Mouse (Mus musculus) common myeloid progenitor, adult 5-6 weeks (primary cell): ENCODE measurements around the gene H2al1d. TPM values are rescaled to one million over a fixed set of nuclear protein-coding genes. Genes with fewer than 3 reads are reported as not detected.
"Not testable (repeated sequence)": the region's sequence is repeated elsewhere in the genome, so short reads cannot be mapped to it uniquely, and the experiment has no call there.

ENCODE experiments used
- ATAC-seq: replicated peaks from 2 replicates; pipeline ENCODE4 v1.8.0; 2016; ENCODE audit warnings: low read depth, mild to moderate bottlenecking, moderate TSS enrichment, inconsistent platforms; ENCODE audit not compliant: poor library complexity, severe bottlenecking
- total RNA-seq: library from RNA; stranded (forward); fragments of 200-1000, 187-1606 nt; gene quantifications from 2 replicates; pipeline ENCODE4 v1.2.3, GENCODE M21; 2017

Gene H2al1d
- total RNA-seq, result not detected in 2 replicates

DNA sequence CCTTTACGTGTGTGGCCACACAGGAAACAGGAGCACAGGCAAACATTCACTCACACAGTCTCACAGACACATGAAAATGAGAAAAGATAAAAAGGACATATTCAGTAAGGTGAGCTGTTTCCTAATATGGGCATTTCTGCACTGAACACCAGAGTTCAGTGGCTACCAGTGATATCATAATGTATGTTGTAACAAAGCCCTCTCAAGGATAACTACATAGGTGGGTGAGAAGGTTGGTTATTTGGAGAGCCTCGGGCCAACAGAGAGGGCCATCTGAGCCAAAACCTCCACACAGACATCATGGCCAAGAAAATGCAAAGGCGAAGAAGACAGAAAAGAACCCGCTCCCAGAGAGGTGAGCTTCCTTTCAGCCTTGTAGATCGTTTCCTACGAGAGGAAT lies at the start of gene H2al1d:
TSS of gene H2al1d (plus strand) at position 301 of the 400 bp plus-strand sequence.
- not testable (repeated sequence) for ATAC-seq

DNA sequence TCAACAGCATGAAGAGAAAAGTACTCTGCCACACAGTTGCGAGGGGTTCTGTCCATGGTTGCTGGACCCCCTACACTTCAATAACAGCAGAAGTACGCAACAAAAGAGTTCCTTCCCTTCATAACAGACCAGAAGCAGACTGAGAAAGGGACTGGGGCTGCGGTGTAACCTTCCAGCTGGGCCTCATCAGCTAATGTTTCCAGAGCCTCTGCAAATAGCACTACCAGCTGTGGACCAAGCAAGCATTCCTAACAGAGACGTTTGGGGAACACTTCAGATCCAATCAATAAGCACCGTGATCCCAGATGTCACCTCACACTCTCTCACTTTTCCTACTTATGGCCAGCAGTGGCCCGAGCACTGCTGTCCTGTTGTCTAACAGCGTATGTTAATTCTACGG lies 43.7 kb upstream of the H2al1d start:
- no peak for ATAC-seq

DNA sequence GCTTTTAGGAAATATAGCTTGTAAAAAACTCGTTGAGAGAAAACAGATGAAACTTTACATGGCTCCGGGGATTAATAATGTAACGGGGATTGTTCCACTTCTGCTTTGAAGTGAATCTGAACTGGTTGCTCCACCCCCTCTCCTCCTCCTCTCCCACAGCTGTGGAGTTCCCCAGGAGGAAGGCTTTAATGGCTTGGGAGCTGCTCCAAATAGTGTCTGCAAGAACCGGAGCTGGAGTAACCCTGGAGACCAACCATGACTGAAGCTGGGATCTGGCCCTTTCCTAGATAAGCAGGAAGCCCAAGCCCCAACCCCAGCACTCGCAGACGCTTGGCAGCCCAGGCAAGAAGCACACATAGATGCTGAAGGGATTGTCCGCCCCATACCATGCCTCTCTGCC lies 40.8 kb upstream of the H2al1d start:
- ATAC-seq, result no peak

DNA sequence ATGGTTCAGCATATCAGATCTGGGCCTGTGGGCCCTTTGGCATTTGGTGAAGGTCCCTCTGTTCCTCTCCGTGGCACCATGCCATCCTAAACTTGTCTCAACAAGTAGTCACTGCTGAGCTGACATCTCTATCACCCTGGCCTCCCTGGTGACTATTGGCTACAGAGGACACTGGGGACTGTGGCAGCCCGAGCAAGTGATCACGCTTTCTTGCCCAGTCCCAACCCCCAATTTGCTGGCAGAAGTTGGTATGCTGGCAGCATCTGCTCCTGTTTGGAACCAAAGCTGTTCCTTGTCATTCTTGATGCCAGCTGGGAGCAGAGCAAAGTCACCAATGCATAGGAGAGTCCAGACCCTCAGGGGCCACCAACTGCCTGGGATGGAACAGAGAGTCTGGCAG lies 39.5 kb upstream of the H2al1d start:
- no peak for ATAC-seq

DNA sequence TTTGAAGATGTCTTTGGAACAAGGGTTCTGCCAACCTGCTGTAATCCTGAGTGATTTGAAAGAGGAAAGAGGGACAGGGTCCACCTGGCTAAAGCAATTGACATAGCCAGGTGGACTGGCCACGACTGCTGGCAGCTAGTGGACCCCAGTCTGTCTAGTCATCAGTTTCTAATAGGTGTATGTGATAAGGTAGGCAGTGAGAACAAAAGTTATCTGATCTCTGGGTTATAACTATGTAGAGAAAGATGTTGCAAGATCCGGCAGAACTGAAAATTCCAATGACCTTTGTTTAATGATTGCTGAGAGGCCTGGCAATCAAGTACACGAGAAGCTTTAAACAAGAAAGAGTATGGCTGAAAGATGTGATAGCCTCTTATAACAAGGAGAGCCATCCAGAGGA lies 35.4 kb upstream of the H2al1d start:
- ATAC-seq, result no peak

DNA sequence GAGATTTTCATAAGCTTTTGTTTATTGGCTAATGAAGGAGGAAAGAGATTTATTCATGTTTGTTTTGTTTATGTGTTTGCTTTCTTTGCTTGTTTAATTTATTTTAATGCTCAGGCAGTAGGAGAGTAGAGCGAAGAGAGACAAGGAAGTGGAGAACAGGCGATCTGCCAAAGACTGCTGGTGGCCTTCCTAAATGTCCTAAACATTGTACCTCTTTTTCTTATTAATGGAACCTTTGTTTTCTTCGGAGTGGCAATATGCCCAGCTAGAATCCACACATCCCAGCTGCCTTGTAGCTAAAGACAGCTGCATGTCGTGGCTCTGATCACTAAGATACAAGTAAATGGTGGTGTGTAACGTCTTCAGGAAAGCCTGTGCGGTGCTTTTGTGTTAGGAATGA lies 31.5 kb upstream of the H2al1d start:
- no peak for ATAC-seq

DNA sequence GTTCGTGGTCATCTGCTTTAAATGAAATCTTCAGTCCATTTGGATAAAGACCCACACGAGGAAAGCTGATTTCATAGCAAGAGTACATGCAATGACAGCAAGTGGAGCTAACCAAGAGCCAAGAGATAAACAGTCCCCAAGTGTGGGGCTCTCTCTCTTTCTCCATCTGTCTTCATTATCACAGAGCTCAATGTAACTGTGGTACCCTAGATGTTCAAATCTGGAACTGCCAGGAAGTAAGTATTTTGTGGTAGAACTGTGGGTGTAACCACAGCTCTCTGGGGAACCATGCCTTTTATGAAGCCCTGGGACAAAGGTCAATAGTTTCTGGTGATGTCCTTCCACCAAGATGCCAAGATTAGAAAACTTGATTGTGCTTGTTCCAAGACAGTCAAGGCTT lies 27.9 kb upstream of the H2al1d start:
- peak; percentile 62 for ATAC-seq

DNA sequence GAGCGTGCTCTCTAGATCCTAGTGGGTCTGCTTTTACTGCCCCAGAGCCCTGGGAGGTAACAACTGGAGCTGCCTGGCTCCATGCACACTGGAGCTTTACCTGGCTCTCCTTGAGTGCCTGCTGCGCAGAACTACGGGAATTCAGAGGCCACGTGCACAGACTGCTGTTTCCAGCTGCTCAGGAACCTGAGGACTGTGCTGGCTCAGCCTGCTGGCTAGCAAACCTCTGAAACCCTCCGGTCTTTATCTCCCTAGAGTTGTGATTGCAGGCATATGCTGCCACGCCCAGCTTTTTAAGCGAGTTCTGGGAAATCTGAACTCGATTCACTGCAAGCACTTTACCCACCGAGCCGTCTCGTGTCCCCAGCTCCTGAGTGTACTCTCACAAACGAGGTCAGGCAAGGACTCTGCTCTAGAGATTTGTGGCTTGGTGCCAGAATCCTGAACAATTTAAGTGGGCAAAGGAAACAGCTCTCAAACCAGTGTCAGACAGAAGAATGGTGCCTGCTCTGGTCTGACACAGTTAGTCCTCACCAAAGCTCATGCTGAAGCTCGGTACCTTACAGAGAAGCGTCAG lies 20.2 kb upstream of the H2al1d start:
- ATAC-seq, result no peak

DNA sequence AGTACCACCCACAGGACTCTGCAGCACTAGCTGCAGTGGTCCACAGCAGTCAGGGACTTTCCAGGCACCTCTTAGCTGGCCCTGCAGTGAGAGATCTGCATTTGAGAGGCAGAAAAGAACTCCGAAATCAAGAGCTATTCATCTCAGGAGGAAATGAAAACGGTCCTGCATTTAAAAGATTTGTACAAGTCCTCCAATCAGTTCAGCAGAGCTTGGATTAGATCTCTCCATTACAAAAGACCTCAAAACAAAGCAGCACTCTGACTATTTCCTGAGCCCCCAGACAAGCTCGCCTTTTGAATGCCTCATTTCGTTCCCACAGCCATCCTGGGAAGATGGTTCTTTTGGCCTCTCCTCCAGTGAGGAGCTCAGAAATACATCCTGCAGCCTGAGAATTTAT lies 19.4 kb upstream of the H2al1d start:
- ATAC-seq, result no peak

DNA sequence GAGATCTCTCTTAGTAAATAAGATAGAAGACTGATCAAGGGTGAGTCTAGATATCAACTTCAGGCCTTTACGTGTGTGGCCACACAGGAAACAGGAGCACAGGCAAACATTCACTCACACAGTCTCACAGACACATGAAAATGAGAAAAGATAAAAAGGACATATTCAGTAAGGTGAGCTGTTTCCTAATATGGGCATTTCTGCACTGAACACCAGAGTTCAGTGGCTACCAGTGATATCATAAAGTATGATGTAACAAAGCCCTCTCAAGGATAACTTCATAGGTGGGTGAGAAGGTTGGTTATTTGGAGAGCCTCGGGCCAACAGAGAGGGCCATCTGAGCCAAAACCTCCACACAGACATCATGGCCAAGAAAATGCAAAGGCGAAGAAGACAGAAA lies 9.7 kb upstream of the H2al1d start, which contains the start of gene H2al1a:
TSS of gene H2al1a (plus strand) at position 301 of the 400 bp plus-strand sequence.
- not testable (repeated sequence) for ATAC-seq

DNA sequence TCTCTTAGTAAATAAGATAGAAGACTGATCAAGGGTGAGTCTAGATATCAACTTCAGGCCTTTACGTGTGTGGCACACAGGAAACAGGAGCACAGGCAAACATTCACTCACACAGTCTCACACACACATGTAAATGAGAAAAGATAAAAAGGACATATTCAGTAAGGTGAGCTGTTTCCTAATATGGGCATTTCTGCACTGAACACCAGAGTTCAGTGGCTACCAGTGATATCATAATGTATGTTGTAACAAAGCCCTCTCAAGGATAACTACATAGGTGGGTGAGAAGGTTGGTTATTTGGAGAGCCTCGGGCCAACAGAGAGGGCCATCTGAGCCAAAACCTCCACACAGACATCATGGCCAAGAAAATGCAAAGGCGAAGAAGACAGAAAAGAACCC lies 6.5 kb upstream of the H2al1d start, which contains the start of gene H2al1b:
TSS of gene H2al1b (plus strand) at position 301 of the 400 bp plus-strand sequence.
- not testable (repeated sequence) for ATAC-seq

DNA sequence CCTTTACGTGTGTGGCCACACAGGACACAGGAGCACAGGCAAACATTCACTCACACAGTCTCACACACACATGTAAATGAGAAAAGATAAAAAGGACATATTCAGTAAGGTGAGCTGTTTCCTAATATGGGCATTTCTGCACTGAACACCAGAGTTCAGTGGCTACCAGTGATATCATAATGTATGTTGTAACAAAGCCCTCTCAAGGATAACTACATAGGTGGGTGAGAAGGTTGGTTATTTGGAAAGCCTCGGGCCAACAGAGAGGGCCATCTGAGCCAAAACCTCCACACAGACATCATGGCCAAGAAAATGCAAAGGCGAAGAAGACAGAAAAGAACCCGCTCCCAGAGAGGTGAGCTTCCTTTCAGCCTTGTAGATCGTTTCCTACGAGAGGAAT lies 3.3 kb upstream of the H2al1d start, which contains the start of gene H2al1c:
TSS of gene H2al1c (plus strand) at position 301 of the 400 bp plus-strand sequence.
- not testable (repeated sequence) for ATAC-seq

DNA sequence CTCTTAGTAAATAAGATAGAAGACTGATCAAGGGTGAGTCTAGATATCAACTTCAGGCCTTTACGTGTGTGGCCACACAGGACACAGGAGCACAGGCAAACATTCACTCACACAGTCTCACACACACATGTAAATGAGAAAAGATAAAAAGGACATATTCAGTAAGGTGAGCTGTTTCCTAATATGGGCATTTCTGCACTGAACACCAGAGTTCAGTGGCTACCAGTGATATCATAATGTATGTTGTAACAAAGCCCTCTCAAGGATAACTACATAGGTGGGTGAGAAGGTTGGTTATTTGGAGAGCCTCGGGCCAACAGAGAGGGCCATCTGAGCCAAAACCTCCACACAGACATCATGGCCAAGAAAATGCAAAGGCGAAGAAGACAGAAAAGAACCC lies 3.0 kb downstream of the H2al1d start, which contains the start of gene H2al1e:
TSS of gene H2al1e (plus strand) at position 301 of the 400 bp plus-strand sequence.
- ATAC-seq, result not testable (repeated sequence)

DNA sequence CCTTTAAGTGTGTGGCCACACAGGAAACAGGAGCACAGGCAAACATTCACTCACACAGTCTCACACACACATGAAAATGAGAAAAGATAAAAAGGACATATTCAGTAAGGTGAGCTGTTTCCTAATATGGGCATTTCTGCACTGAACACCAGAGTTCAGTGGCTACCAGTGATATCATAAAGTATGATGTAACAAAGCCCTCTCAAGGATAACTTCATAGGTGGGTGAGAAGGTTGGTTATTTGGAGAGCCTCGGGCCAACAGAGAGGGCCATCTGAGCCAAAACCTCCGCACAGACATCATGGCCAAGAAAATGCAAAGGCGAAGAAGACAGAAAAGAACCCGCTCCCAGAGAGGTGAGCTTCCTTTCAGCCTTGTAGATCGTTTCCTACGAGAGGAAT lies 6.2 kb downstream of the H2al1d start, which contains the start of gene H2al1f:
TSS of gene H2al1f (plus strand) at position 301 of the 400 bp plus-strand sequence.
- ATAC-seq, result not testable (repeated sequence)

DNA sequence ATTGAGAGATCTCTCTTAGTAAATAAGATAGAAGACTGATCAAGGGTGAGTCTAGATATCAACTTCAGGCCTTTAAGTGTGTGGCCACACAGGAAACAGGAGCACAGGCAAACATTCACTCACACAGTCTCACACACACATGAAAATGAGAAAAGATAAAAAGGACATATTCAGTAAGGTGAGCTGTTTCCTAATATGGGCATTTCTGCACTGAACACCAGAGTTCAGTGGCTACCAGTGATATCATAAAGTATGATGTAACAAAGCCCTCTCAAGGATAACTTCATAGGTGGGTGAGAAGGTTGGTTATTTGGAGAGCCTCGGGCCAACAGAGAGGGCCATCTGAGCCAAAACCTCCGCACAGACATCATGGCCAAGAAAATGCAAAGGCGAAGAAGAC lies 9.3 kb downstream of the H2al1d start, which contains the start of gene H2al1g:
TSS of gene H2al1g (plus strand) at position 301 of the 400 bp plus-strand sequence.
- ATAC-seq, result not testable (repeated sequence)

DNA sequence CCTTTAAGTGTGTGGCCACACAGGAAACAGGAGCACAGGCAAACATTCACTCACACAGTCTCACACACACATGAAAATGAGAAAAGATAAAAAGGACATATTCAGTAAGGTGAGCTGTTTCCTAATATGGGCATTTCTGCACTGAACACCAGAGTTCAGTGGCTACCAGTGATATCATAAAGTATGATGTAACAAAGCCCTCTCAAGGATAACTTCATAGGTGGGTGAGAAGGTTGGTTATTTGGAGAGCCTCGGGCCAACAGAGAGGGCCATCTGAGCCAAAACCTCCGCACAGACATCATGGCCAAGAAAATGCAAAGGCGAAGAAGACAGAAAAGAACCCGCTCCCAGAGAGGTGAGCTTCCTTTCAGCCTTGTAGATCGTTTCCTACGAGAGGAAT lies 12.6 kb downstream of the H2al1d start, which contains the start of gene H2al1h:
TSS of gene H2al1h (plus strand) at position 301 of the 400 bp plus-strand sequence.
- ATAC-seq, result not testable (repeated sequence)

DNA sequence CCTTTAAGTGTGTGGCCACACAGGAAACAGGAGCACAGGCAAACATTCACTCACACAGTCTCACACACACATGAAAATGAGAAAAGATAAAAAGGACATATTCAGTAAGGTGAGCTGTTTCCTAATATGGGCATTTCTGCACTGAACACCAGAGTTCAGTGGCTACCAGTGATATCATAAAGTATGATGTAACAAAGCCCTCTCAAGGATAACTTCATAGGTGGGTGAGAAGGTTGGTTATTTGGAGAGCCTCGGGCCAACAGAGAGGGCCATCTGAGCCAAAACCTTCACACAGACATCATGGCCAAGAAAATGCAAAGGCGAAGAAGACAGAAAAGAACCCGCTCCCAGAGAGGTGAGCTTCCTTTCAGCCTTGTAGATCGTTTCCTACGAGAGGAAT lies 15.7 kb downstream of the H2al1d start, which contains the start of gene H2al1i:
TSS of gene H2al1i (plus strand) at position 301 of the 400 bp plus-strand sequence.
- ATAC-seq, result not testable (repeated sequence)

DNA sequence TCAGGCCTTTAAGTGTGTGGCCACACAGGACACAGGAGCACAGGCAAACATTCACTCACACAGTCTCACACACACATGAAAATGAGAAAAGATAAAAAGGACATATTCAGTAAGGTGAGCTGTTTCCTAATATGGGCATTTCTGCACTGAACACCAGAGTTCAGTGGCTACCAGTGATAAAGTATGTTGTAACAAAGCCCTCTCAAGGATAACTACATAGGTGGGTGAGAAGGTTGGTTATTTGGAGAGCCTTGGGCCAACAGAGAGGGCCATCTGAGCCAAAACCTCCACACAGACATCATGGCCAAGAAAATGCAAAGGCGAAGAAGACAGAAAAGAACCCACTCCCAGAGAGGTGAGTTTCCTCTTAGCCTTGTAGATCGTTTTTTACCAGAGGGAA lies 18.9 kb downstream of the H2al1d start, which contains the start of gene H2al1j:
TSS of gene H2al1j (plus strand) at position 301 of the 400 bp plus-strand sequence.
- ATAC-seq, result not testable (repeated sequence)

DNA sequence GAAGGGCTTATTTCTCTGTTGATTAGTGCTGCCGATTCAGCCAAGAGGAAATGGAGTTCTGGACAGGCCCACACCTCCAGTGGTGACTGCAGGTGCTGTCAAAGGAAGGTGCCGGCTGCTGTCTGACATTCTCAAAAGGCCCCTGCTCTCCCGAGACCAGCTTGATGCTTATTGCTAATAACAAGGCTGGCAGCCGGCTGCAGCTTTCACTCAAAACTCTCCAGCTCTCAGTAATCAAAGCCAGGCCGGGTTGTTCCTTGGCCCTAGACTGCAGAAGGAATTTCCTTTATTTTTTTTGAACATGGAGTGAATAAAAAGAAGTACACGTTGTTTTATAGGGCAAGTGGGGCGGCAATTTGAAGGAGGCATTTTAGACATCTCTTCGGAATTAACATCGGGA lies 37.1 kb downstream of the H2al1d start:
- no peak for ATAC-seq

DNA sequence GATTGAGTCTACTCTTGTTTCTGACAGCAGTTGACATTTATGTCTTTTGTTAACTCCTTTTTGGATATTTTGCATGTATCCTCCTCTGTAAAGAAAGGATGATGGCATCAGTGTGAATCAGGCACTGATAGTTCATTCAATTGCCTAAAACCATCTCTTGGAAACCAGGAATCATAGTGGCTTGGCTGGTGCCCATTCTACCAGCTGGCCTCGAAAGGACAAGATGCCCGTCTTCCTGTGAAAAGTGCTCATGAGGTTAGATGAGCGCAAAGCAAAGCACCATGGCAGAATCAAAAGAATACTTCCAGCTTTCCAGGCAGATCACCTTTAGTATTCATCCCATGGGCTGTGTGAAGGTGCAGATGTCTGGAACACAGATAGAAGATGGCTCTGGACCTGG lies 38.1 kb downstream of the H2al1d start:
- no peak for ATAC-seq
